Mouse (Mus musculus) olfactory bulb, adult 2 months (tissue): ENCODE measurements at regions not wholly inside any gene's neighbourhood (a gene's known extent, or its start where the extent isn't known, plus 50 kb on each side); places are given as distances from the start of the nearest gene placed in this dataset.

ENCODE experiments used
- CTCF ChIP-seq: fragments of 200-500 bp; IDR thresholded peaks from 2 replicates; pipeline ENCODE4 v1.5.1; 2012; ENCODE audit warnings: low read depth, mild to moderate bottlenecking, low read length, moderate library complexity; ENCODE audit not compliant: insufficient read depth
- POLR2A ChIP-seq: fragments of 200-500 bp; IDR thresholded peaks from 2 replicates; pipeline ENCODE4 v1.6.1; 2012; ENCODE audit warnings: mild to moderate bottlenecking, low read depth, low read length, moderate library complexity; ENCODE audit not compliant: insufficient read depth

- no peak for TF ChIP-seq CTCF
- TF ChIP-seq POLR2A = no peak
Observed at GRCm38 (mm10) chr15:25555852-25556251, 66.5 kb upstream of the Myo10 start.
